ENCODE assay signal across 22 mouse cellular contexts in the genomic region with DNA sequence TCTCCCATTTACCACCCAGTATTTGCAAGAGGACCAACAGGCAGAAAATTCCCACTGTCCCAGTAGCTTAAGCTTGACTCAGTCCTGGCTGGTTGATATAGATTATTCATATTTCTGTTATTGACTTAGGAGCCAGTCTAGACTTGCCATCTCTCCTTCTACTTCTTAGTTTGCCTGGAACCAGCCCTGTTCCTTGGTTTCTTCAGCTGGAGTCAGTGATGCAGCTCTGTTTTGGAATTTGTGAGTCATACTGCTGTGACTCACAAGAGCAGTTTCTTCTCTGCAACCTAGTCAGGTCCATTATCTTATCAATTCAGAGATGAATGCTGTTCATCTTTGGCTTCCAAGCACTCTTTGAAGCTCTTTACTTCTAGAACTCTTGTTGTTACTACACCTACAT.
DNase-seq lines count a peak whose midpoint lies in the region; ATAC-seq and TF ChIP-seq lines count a peak whose summit lies in the region.
"Had no signal": no experiment of that assay in that cellular context is flagged by ENCODE, and none has a peak within 500 bp of the region (broad histone marks: within the 10 kb centered on the region; RNA-seq: fewer than 3 reads in every experiment).

No protein-coding gene starts in this region.

- no peaks in the 10 kb centered on the region for H3K4me1 ChIP-seq in hindbrain, embryonic 11.5 days (replicated peaks; ENCODE audit: control insufficient read depth, insufficient read depth, low read length)
- no peaks in the 10 kb centered on the region for H3K4me1 ChIP-seq in liver, postnatal 0 days (ENCODE audit: insufficient read depth)
- H3K4me1 ChIP-seq: midbrain, embryonic 15.5 days; neural tube, embryonic 15.5 days had no signal

- ATAC-seq in hindbrain, embryonic 11.5 days (ENCODE audit: low FRiP score): no peak
- no peak for ATAC-seq in liver, postnatal 0 days
- ATAC-seq: forebrain, embryonic 14.5 days; midbrain, embryonic 15.5 days had no signal

- H3K27ac ChIP-seq in hindbrain, embryonic 11.5 days (ENCODE audit: low read depth, low read length): no peak overlapping the region
- H3K27ac ChIP-seq in liver, postnatal 0 days (ENCODE audit: low read depth): no peak overlapping the region
- H3K27ac ChIP-seq: gastrocnemius, adult 2 months; heart, embryonic 13.5 days; hindbrain, embryonic 14.5 days; midbrain, embryonic 15.5 days; neural tube, embryonic 15.5 days had no signal

- DNase-seq in left cerebral cortex, adult 11 months (ENCODE audit: low spot score): peak; percentile 27
- DNase-seq in left cerebral cortex, postnatal 4 days: no peak
- DNase-seq in 416B (ENCODE audit: low read depth): peak; percentile 4
- DNase-seq in adrenal gland, adult 8-10 months: peak; percentile 31
- DNase-seq in left cerebral cortex, adult 9 months (ENCODE audit: low spot score in 2 of 2): peak; percentile 17 to 18
- no peak for DNase-seq in thymus, postnatal 10 days (ENCODE audit: low spot score in 2 of 2)
- DNase-seq in hindbrain, embryonic 11.5 days (ENCODE audit: low spot score): no peak
- DNase-seq in liver, postnatal 0 days: no peak
- DNase-seq: cerebellum, adult 8-10 months; gastrocnemius, adult 2 months; kidney, adult 9 months; lung, embryonic 14.5 days; lung, postnatal 36 days; thymus, postnatal 4 days had no signal

- H3K4me3 ChIP-seq in hindbrain, embryonic 11.5 days (ENCODE audit: low read depth, low read length): no peak overlapping the region
- H3K4me3 ChIP-seq in liver, postnatal 0 days (ENCODE audit: low read depth, low read length): no peak overlapping the region
- H3K4me3 ChIP-seq: erythroblast, embryonic 14.5 days; gastrocnemius, adult 2 months; heart, embryonic 13.5 days; midbrain, embryonic 15.5 days; myocyte; neural tube, embryonic 15.5 days had no signal

- H3K4me2 ChIP-seq in hindbrain, embryonic 11.5 days (replicated peaks; ENCODE audit: low read depth, low read length): no peak overlapping the region
- no peak overlapping the region for H3K4me2 ChIP-seq in liver, postnatal 0 days (ENCODE audit: low read depth, low read length)
- H3K4me2 ChIP-seq: heart, embryonic 13.5 days; hindbrain, embryonic 14.5 days; liver, embryonic 11.5 days; lung, embryonic 14.5 days; midbrain, embryonic 15.5 days; neural tube, embryonic 15.5 days had no signal

- TF ChIP-seq EP300 in liver, postnatal 0 days (IDR thresholded peaks at IDR 0.05; ENCODE audit: low read depth): no peak

- TF ChIP-seq CTCF in liver, postnatal 0 days (IDR thresholded peaks at IDR 0.05; ENCODE audit: low read depth): no peak

- no peaks in the 10 kb centered on the region for H3K9me3 ChIP-seq in hindbrain, embryonic 11.5 days (ENCODE audit: control insufficient read depth, low read length)
- H3K9me3 ChIP-seq in liver, postnatal 0 days (ENCODE audit: low read length): no peaks in the 10 kb centered on the region
- H3K9me3 ChIP-seq: heart, embryonic 13.5 days; midbrain, embryonic 15.5 days; neural tube, embryonic 15.5 days had no signal

- H3K36me3 ChIP-seq in hindbrain, embryonic 11.5 days (ENCODE audit: control insufficient read depth, insufficient read depth, low read length): no peaks in the 10 kb centered on the region
- no peaks in the 10 kb centered on the region for H3K36me3 ChIP-seq in liver, postnatal 0 days (replicated peaks; ENCODE audit: insufficient read depth, low read length)
- H3K36me3 ChIP-seq: heart, embryonic 13.5 days; midbrain, embryonic 15.5 days; neural tube, embryonic 15.5 days had no signal

- no peaks in the 10 kb centered on the region for H3K27me3 ChIP-seq in hindbrain, embryonic 11.5 days (ENCODE audit: control insufficient read depth, insufficient read depth, low read length)
- no peaks in the 10 kb centered on the region for H3K27me3 ChIP-seq in liver, postnatal 0 days (ENCODE audit: insufficient read depth, low read length)
- H3K27me3 ChIP-seq: heart, embryonic 13.5 days; midbrain, embryonic 15.5 days; neural tube, embryonic 15.5 days had no signal

- intact Hi-C loops in left cerebral cortex, postnatal 4 days (cut with DNase I): no loop called here

- no peak overlapping the region for H3K9ac ChIP-seq in hindbrain, embryonic 11.5 days (ENCODE audit: low read depth, low read length)
- H3K9ac ChIP-seq in liver, postnatal 0 days (replicated peaks): no peak overlapping the region
- H3K9ac ChIP-seq: heart, embryonic 13.5 days; hindbrain, embryonic 14.5 days; lung, embryonic 14.5 days; midbrain, embryonic 15.5 days; neural tube, embryonic 15.5 days had no signal

Comparison
In these comparisons a context has a peak if more than half of its experiments do, and no peak if none do; other contexts are left out.
1. DNase-seq: peak in left cerebral cortex, adult 11 months (single experiment), 416B (single experiment), adrenal gland, adult 8-10 months (single experiment) and left cerebral cortex, adult 9 months (2 of 2); none in left cerebral cortex, postnatal 4 days (single experiment), thymus, postnatal 10 days (0 of 2), hindbrain, embryonic 11.5 days (single experiment) and liver, postnatal 0 days (single experiment).